Mouse (Mus musculus) midbrain, embryonic 14.5 days (tissue): Measurements from ENCODE around the gene Crxos. TPM values are rescaled to one million over a fixed set of nuclear protein-coding genes. Genes with fewer than 3 reads are reported as not detected.
"Not testable (repeated sequence)": the region's sequence is repeated elsewhere in the genome, so short reads cannot be mapped to it uniquely, and the experiment has no call there.

ENCODE experiments used
- ATAC-seq: fragments of 200-750 bp; cut with Nextera tagmentation; 2 replicates; pipeline ENCODE4 v1.8.0; 2017; ENCODE audit warnings: moderate number of reproducible peaks, moderate library complexity; ENCODE audit not compliant: low FRiP score, low TSS enrichment
- DNase-seq: peaks from one replicate; pipeline ENCODE4 v3.0.0-alpha.2; 2015
- H3K27ac ChIP-seq: fragments of 300-500 bp; sonication (generic); replicated peaks from 2 replicates; pipeline ENCODE4 v1.5.1; 2014; ENCODE audit warnings: mild to moderate bottlenecking, low read depth, low read length, moderate library complexity
- H3K27me3 ChIP-seq: fragments of 300-500 bp; sonication (generic); 2 replicates; pipeline ENCODE4 v1.6.1; 2014; ENCODE audit warnings: low read length, control low read depth, mixed read lengths; ENCODE audit not compliant: control insufficient read depth, insufficient read depth
- H3K36me3 ChIP-seq: fragments of 300-500 bp; sonication (generic); 2 replicates; pipeline ENCODE4 v1.6.1; 2014; ENCODE audit warnings: low read length, control low read depth; ENCODE audit not compliant: control insufficient read depth, insufficient read depth
- H3K4me1 ChIP-seq: fragments of 300-500 bp; sonication (generic); 2 replicates; pipeline ENCODE4 v1.6.1; 2014; ENCODE audit warnings: mild to moderate bottlenecking, antibody characterized with exemption, low read length, control low read depth; ENCODE audit not compliant: control insufficient read depth, insufficient read depth
- H3K4me2 ChIP-seq: fragments of 300-500 bp; sonication (generic); 2 replicates; pipeline ENCODE4 v1.6.1; 2014; ENCODE audit warnings: mild to moderate bottlenecking, low read length, moderate library complexity
- H3K4me3 ChIP-seq: fragments of 300-500 bp; sonication (generic); replicated peaks from 2 replicates; pipeline ENCODE4 v1.5.1; 2014; ENCODE audit warnings: low read depth, low read length
- H3K9ac ChIP-seq: fragments of 300-500 bp; sonication (generic); replicated peaks from 2 replicates; pipeline ENCODE4 v1.6.1; 2014; ENCODE audit warnings: mild to moderate bottlenecking, low read length, moderate library complexity
- H3K9me3 ChIP-seq: fragments of 300-500 bp; sonication (generic); 2 replicates; pipeline ENCODE4 v1.6.1; 2016; ENCODE audit warnings: low read length, control low read depth, mixed read lengths; ENCODE audit not compliant: control insufficient read depth
- WGBS: fragments of 180-500 bp; shearing (Covaris S2); extraction: QIAGEN DNeasy Blood & Tissue Kit; methylation state at CpG from one replicate; pipeline ENCODE4 v1.1.7; 2014; 5-methylcytosine and 5-hydroxymethylcytosine counted together
- polyA plus RNA-seq: library from polyadenylated mRNA; unstranded; fragments of >200 nt; fragmentation: Nextera tagmentation; extraction: Ambion mirVana; gene quantifications from 2 replicates; pipeline ENCODE4 v1.2.1, GENCODE M21; 2014

Gene Crxos
- polyA plus RNA-seq, 1 experiment from 2014 or later, result not detected

DNA sequence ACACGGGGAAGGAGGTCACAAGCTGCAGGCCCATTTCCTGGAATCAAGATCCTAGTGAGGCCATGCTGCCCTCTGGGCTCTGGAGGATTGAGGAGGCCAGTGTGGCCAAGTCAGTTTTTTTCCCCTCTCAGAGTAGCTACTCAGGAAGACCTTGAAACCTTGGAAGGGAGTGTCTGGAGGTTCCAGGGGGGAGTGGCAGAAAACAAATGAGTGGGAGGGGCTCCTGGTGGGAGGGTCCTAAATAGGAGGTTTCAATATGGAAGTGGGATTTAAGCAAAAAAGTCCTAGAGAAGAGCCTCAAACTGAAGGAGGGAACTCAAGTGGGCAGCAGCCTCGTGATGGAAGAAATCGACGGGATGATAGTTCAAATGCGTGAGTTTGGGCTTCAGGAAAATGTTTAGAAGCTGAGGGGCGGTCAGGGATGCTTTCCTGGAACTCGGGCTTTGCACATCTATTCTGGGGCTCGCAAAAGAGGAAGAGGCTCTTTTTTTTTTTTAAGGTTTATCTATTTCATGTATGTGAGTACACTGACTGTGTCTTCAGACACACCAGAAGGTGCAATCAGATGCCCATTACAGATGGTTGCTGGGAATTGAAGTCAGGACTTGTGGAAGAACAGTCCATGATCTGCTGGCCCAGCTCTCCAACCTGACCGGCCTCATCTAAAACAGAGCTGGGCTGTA lies 19.1 kb downstream of the Crxos start:
- 78% methylated on average over 9 of the region's 9 CpGs for WGBS
- no peak for ATAC-seq

GRCm38 (mm10) chr7:15905861-15906260 lies 23.4 kb downstream of the Crxos start:
- no peak overlapping the region for H3K9ac ChIP-seq
- no peak overlapping the region for H3K27ac ChIP-seq
- H3K9me3 ChIP-seq, result no peaks in the 10 kb centered on the region
- DNase-seq, result peak; percentile 4
- no peak overlapping the region for H3K4me2 ChIP-seq
- ATAC-seq, result no peak
- no peak overlapping the region for H3K4me3 ChIP-seq
- no peaks in the 10 kb centered on the region for H3K36me3 ChIP-seq
- no peaks in the 10 kb centered on the region for H3K27me3 ChIP-seq
- H3K4me1 ChIP-seq, result no peaks in the 10 kb centered on the region
- 29% methylated on average over 7 of the region's 7 CpGs for WGBS

More for the DNA sequence above, 19.1 kb downstream of the Crxos start:
- Histone ChIP-seq H3K27ac (no peak overlapping the region), H3K9ac (no peak overlapping the region), H3K9me3 (no peaks in the 10 kb centered on the region), H3K27me3 (no peaks in the 10 kb centered on the region), H3K4me3 (no peak overlapping the region), H3K4me2 (no peak overlapping the region), H3K4me1 (no peaks in the 10 kb centered on the region), H3K36me3 (no peaks in the 10 kb centered on the region)
- DNase-seq, result no peak

GRCm38 (mm10) chr7:15906602-15907001 lies 24.2 kb downstream of the Crxos start:
- H3K27me3 ChIP-seq, result no peaks in the 10 kb centered on the region
- H3K4me3 ChIP-seq, result no peak overlapping the region
- 100% methylated on average over 1 of the region's 1 CpGs for WGBS
- H3K9ac ChIP-seq, result no peak overlapping the region
- H3K4me2 ChIP-seq, result no peak overlapping the region
- no peak overlapping the region for H3K27ac ChIP-seq
- no peaks in the 10 kb centered on the region for H3K9me3 ChIP-seq
- H3K36me3 ChIP-seq, result no peaks in the 10 kb centered on the region
- DNase-seq (no peak), ATAC-seq (no peak)
- no peaks in the 10 kb centered on the region for H3K4me1 ChIP-seq

- DNase-seq (no peak), ATAC-seq (no peak)
- Histone ChIP-seq H3K4me1 (no peaks in the 10 kb centered on the region), H3K36me3 (no peaks in the 10 kb centered on the region), H3K27ac (no peak overlapping the region), H3K9ac (no peak overlapping the region), H3K9me3 (no peaks in the 10 kb centered on the region), H3K27me3 (no peaks in the 10 kb centered on the region), H3K4me2 (no peak overlapping the region), H3K4me3 (no peak overlapping the region)
- 82% methylated on average over 8 of the region's 8 CpGs for WGBS
Observed at GRCm38 (mm10) chr7:15907971-15908590, 25.7 kb downstream of the Crxos start.

DNA sequence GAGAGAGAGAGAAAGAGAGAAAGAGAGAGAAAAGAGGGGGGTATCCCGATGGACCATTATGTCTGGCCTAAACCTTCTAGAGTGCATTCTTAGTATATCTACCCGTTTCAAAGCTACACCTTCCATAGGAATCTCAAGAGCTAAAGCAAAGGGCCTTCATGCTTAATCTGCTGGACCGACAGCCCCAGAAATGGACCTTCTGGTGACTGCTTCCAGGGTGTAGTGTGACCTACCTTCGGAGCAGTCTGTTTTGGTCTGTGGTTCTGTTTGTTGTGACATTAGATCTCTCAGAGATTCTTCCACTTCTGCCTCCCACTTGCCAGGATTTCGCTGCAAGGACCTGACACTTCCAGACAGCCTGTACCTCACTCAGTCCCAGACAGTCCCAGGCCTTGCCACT lies 28.1 kb downstream of the Crxos start:
- WGBS, result 85% methylated on average over 5 of the region's 5 CpGs

GRCm38 (mm10) chr7:15912183-15912582 lies 29.8 kb downstream of the Crxos start:
- DNase-seq, result peak; percentile 92
- H3K27ac ChIP-seq, result no peak overlapping the region
- no peak overlapping the region for H3K4me2 ChIP-seq
- H3K9ac ChIP-seq, result no peak overlapping the region
- H3K4me3 ChIP-seq, result no peak overlapping the region
- no peaks in the 10 kb centered on the region for H3K9me3 ChIP-seq
- ATAC-seq, result peak; percentile 78; the same call in 1 of the 2 replicates
- no peaks in the 10 kb centered on the region for H3K27me3 ChIP-seq
- peaks cover 10% of the 10 kb centered on the region; the same call in 1 of the 2 replicates for H3K36me3 ChIP-seq
- no peaks in the 10 kb centered on the region for H3K4me1 ChIP-seq
- WGBS, result 0% methylated on average over 4 of the region's 4 CpGs

More for the DNA sequence above, 28.1 kb downstream of the Crxos start:
- DNase-seq, result no peak
- H3K4me1 ChIP-seq, result no peaks in the 10 kb centered on the region
- H3K27me3 ChIP-seq, result no peaks in the 10 kb centered on the region
- no peak overlapping the region for H3K27ac ChIP-seq
- no peak overlapping the region for H3K4me2 ChIP-seq
- ATAC-seq, result no peak
- no peak overlapping the region for H3K4me3 ChIP-seq
- no peaks in the 10 kb centered on the region for H3K9me3 ChIP-seq
- no peak overlapping the region for H3K9ac ChIP-seq
- no peaks in the 10 kb centered on the region for H3K36me3 ChIP-seq

GRCm38 (mm10) chr7:15914252-15914651 lies 31.8 kb downstream of the Crxos start:
- H3K4me2 ChIP-seq, result no peak overlapping the region
- H3K9ac ChIP-seq, result no peak overlapping the region
- H3K36me3 ChIP-seq, result peaks cover 26% of the 10 kb centered on the region
- ATAC-seq (no peak), DNase-seq (peak; percentile 64)
- 46% methylated on average over 2 of the region's 2 CpGs for WGBS
- no peaks in the 10 kb centered on the region for H3K4me1 ChIP-seq
- H3K9me3 ChIP-seq, result no peaks in the 10 kb centered on the region
- no peak overlapping the region for H3K4me3 ChIP-seq
- H3K27ac ChIP-seq, result no peak overlapping the region
- H3K27me3 ChIP-seq, result no peaks in the 10 kb centered on the region

GRCm38 (mm10) chr7:15914751-15915150 lies 32.3 kb downstream of the Crxos start:
- no peak for ATAC-seq
- H3K4me1 ChIP-seq, result peaks cover under 1% of the 10 kb centered on the region; the same call in 1 of the 2 replicates
- WGBS, result 87% methylated on average over 2 of the region's 2 CpGs

DNA sequence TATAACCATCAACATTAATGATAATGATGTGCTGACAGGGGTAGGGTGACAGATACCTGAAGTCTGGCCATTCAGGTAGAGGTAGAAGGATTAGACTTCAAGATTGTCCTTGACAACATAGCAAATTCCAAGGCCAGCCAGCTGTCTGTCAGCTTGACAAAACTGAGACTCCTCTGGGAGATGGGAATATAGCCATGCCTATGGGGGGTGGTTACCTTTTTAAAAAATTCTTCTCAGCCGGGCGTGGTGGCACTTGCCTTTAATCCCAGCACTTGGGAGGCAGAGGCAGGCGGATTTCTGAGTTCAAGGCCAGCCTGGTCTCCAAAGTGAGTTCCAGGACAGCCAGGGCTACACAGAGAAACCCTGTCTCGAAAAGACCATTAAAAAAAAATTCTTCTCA lies 33.3 kb downstream of the Crxos start:
- H3K9ac ChIP-seq, result not testable (repeated sequence)
- WGBS, result 91% methylated on average over 4 of the region's 4 CpGs

More at GRCm38 (mm10) chr7:15914751-15915150, 32.3 kb downstream of the Crxos start:
- DNase-seq, result no peak
- Histone ChIP-seq H3K4me3 (no peak overlapping the region), H3K9ac (no peak overlapping the region), H3K9me3 (no peaks in the 10 kb centered on the region), H3K27me3 (no peaks in the 10 kb centered on the region), H3K27ac (no peak overlapping the region), H3K36me3 (peaks cover 31% of the 10 kb centered on the region), H3K4me2 (no peak overlapping the region)

More for the DNA sequence above, 33.3 kb downstream of the Crxos start:
- not testable (repeated sequence) for H3K27ac ChIP-seq, H3K4me3 ChIP-seq, DNase-seq, H3K27me3 ChIP-seq, ATAC-seq, H3K9me3 ChIP-seq, H3K4me2 ChIP-seq
- peaks cover 10% of the 10 kb centered on the region for H3K4me1 ChIP-seq
- H3K36me3 ChIP-seq, result peaks cover 39% of the 10 kb centered on the region
